Mouse (Mus musculus): ENCODE results near the gene Atp8b5. TPM values are rescaled to one million over a fixed set of nuclear protein-coding genes. Genes with fewer than 3 reads are reported as not detected.

Gene Atp8b5
- polyA plus RNA-seq, 1 experiment from 2014 or later = 0.43 TPM

GRCm38 (mm10) chr4:43248026-43248425 is 18.9 kb upstream of the Atp8b5 start:
- H3K9ac ChIP-seq (ENCODE audit: low read depth, low read length) = no peak overlapping the region
- no peak overlapping the region for H3K4me2 ChIP-seq (replicated peaks; ENCODE audit: low read depth, low read length)
- H3K4me1 ChIP-seq (ENCODE audit: control insufficient read depth, insufficient read depth, low read length) = no peaks in the 10 kb centered on the region
- no peaks in the 10 kb centered on the region for H3K9me3 ChIP-seq (ENCODE audit: control insufficient read depth, low read length)
- H3K4me3 ChIP-seq (ENCODE audit: low read length) = no peak overlapping the region
- no peak for ATAC-seq (ENCODE audit: low FRiP score, low TSS enrichment)
- H3K36me3 ChIP-seq (ENCODE audit: control insufficient read depth, insufficient read depth, low read length) = peaks cover 6% of the 10 kb centered on the region; the same call in 1 of the 2 replicates
- WGBS = 76% methylated on average over 7 of the region's 7 CpGs
- H3K27ac ChIP-seq (ENCODE audit: low read depth, low read length) = no peak overlapping the region
- no peaks in the 10 kb centered on the region for H3K27me3 ChIP-seq (ENCODE audit: control insufficient read depth, insufficient read depth, low read length)

DNA sequence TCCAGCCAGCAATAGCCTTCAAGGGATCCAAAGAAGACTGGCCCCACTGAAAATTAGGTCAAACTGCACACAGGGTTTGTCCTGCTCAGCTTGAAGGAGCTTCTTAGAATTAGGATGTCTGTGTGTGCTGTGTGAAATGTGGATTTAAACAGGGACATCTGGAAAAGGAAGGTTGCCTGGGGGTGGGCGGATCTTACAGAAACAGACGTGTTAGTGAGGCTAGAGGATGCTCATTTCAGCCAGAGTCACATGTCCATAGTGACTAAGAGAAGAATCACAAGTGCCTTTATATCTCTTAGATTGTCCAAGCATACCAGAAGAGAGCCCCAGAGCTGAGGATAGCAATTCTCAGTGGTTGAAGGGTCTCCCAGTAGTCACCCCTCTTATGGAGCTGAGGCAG is 18.1 kb upstream of the Atp8b5 start:
- Histone ChIP-seq H3K4me1 (ENCODE audit: control insufficient read depth, insufficient read depth, low read length) (no peaks in the 10 kb centered on the region), H3K36me3 (ENCODE audit: control insufficient read depth, insufficient read depth, low read length) (peaks cover 6% of the 10 kb centered on the region; the same call in 1 of the 2 replicates), H3K27ac (ENCODE audit: low read depth, low read length) (no peak overlapping the region), H3K4me2 (replicated peaks; ENCODE audit: low read depth, low read length) (no peak overlapping the region), H3K27me3 (ENCODE audit: control insufficient read depth, insufficient read depth, low read length) (no peaks in the 10 kb centered on the region), H3K9ac (ENCODE audit: low read depth, low read length) (no peak overlapping the region), H3K9me3 (ENCODE audit: control insufficient read depth, low read length) (no peaks in the 10 kb centered on the region), H3K4me3 (ENCODE audit: low read length) (no peak overlapping the region)
- no peak for ATAC-seq (ENCODE audit: low FRiP score, low TSS enrichment)
- WGBS = 82% methylated on average over 2 of the region's 2 CpGs

DNA sequence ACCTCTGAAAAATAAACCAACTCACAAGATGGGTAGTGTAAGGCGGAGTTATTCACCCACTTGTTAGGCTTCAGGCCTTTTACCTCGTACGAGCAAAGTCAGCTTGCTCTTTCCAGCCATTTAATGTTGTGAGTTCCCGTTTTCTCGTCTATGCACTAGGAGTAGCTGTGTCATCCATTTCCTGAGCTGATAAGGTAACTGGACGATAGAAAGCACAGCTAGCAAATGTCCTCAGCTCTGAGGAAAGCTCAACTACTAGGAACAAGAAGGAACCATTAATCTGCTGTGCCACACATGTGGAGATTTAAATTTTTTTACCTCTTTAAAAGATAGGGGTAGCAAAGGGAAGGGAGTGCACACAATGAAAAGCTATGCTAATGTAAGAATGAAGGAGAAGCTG is 15.7 kb upstream of the Atp8b5 start:
- peaks cover 6% of the 10 kb centered on the region; the same call in 1 of the 2 replicates for H3K36me3 ChIP-seq (ENCODE audit: control insufficient read depth, insufficient read depth, low read length)
- no peaks in the 10 kb centered on the region for H3K9me3 ChIP-seq (ENCODE audit: control insufficient read depth, low read length)
- no peak overlapping the region for H3K4me3 ChIP-seq (ENCODE audit: low read length)
- WGBS = 79% methylated on average over 6 of the region's 6 CpGs
- no peaks in the 10 kb centered on the region for H3K27me3 ChIP-seq (ENCODE audit: control insufficient read depth, insufficient read depth, low read length)
- ATAC-seq (ENCODE audit: low FRiP score, low TSS enrichment) = no peak
- no peak overlapping the region for H3K27ac ChIP-seq (ENCODE audit: low read depth, low read length)
- H3K4me2 ChIP-seq (replicated peaks; ENCODE audit: low read depth, low read length) = no peak overlapping the region
- H3K9ac ChIP-seq (ENCODE audit: low read depth, low read length) = no peak overlapping the region
- no peaks in the 10 kb centered on the region for H3K4me1 ChIP-seq (ENCODE audit: control insufficient read depth, insufficient read depth, low read length)

DNA sequence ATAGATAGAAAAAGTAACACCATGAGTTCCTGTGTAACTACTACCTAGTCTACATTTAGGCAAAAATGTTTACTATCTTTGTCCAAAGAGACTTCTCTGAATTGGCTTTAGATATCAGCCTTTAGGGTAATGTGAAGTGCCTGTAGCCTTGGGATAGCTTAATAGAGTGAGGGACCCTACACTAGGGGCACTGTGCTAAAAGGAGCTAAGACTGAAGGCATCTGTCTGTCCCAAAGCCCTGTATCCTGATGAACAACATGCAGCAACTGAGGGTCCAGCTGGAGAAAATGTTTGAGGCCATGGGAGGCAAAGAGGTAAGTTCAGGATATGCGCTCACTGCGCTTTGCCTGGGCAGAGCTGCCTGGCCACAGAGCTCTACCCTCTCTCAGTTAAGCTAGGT is 9.9 kb upstream of the Atp8b5 start:
- no peak overlapping the region for H3K9ac ChIP-seq (ENCODE audit: low read depth, low read length)
- H3K9me3 ChIP-seq (ENCODE audit: control insufficient read depth, low read length) = no peaks in the 10 kb centered on the region
- no peak overlapping the region for H3K4me3 ChIP-seq (ENCODE audit: low read length)
- no peak for ATAC-seq (ENCODE audit: low FRiP score, low TSS enrichment)
- no peaks in the 10 kb centered on the region for H3K4me1 ChIP-seq (ENCODE audit: control insufficient read depth, insufficient read depth, low read length)
- WGBS = 97% methylated on average over 2 of the region's 2 CpGs
- H3K4me2 ChIP-seq (replicated peaks; ENCODE audit: low read depth, low read length) = no peak overlapping the region
- no peak overlapping the region for H3K27ac ChIP-seq (ENCODE audit: low read depth, low read length)
- H3K36me3 ChIP-seq (ENCODE audit: control insufficient read depth, insufficient read depth, low read length) = no peaks in the 10 kb centered on the region
- H3K27me3 ChIP-seq (ENCODE audit: control insufficient read depth, insufficient read depth, low read length) = no peaks in the 10 kb centered on the region

DNA sequence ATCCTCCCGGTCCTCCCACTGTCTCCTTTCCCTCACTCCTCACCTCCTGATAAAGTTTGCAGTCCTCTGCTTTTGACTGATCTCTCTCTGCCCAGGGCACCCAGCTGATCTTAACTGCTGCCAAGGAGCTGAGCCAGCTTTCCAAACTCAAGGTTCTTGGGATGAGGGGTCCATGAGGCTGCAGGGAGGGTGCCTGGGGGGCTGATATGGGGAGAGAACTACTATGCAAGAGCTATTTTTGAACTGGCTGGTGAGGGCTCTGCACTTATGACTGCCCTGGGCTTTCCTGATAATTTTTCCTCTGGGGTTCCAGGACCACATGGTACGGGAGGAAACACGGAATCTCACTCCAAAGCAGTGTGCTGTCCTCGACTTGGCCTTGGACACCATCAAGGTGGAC is 8.4 kb upstream of the Atp8b5 start:
- no peaks in the 10 kb centered on the region for H3K4me1 ChIP-seq (ENCODE audit: control insufficient read depth, insufficient read depth, low read length)
- no peak overlapping the region for H3K4me2 ChIP-seq (replicated peaks; ENCODE audit: low read depth, low read length)
- WGBS = 78% methylated on average over 4 of the region's 4 CpGs
- H3K9me3 ChIP-seq (ENCODE audit: control insufficient read depth, low read length) = no peaks in the 10 kb centered on the region
- H3K36me3 ChIP-seq (ENCODE audit: control insufficient read depth, insufficient read depth, low read length) = no peaks in the 10 kb centered on the region
- H3K27ac ChIP-seq (ENCODE audit: low read depth, low read length) = no peak overlapping the region
- no peak overlapping the region for H3K9ac ChIP-seq (ENCODE audit: low read depth, low read length)
- no peak for ATAC-seq (ENCODE audit: low FRiP score, low TSS enrichment)
- no peak overlapping the region for H3K4me3 ChIP-seq (ENCODE audit: low read length)
- H3K27me3 ChIP-seq (ENCODE audit: control insufficient read depth, insufficient read depth, low read length) = no peaks in the 10 kb centered on the region

DNA sequence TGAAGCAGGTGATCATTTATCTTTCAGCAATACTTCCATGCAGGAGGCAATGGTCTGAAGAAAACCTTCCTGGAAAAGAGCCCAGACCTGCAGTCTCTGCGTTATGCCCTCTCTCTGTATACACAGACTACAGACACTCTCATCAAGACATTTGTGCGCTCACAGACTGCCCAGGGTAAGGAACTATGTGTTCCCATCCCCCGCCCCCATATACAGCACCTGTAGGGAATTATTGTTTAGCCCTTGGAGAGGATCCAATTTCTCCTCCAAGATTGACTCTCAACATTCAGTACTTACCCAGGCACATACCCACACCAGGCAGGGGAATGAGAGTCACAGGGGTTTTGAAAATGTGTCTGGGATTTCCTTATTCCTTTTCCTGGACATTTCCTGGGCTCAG is 7.5 kb upstream of the Atp8b5 start:
- no peaks in the 10 kb centered on the region for H3K27me3 ChIP-seq (ENCODE audit: control insufficient read depth, insufficient read depth, low read length)
- H3K4me1 ChIP-seq (ENCODE audit: control insufficient read depth, insufficient read depth, low read length) = no peaks in the 10 kb centered on the region
- no peak overlapping the region for H3K4me3 ChIP-seq (ENCODE audit: low read length)
- H3K9me3 ChIP-seq (ENCODE audit: control insufficient read depth, low read length) = no peaks in the 10 kb centered on the region
- ATAC-seq (ENCODE audit: low FRiP score, low TSS enrichment) = no peak
- H3K36me3 ChIP-seq (ENCODE audit: control insufficient read depth, insufficient read depth, low read length) = no peaks in the 10 kb centered on the region
- H3K9ac ChIP-seq (ENCODE audit: low read depth, low read length) = no peak overlapping the region
- H3K4me2 ChIP-seq (replicated peaks; ENCODE audit: low read depth, low read length) = no peak overlapping the region
- no peak overlapping the region for H3K27ac ChIP-seq (ENCODE audit: low read depth, low read length)
- WGBS = 80% methylated on average over 3 of the region's 3 CpGs

DNA sequence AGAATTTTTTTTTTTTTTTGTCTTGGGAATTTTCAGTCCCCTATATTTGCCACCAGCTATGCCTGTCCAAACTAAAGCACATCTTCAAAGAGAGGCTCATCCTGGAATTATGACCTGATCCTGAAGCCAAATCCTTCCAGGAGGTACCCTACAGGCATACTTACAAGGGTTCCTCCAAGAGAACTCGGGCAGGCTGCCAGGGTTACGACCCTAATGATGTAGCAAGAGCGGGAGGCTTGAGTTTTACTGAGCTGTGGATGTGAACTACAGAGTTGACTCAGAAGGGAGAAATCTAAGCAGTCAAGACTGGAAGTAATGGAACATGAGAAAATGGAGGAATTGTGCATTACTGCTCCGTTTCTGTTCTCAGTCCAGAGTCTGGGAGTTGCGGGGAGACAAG is 6.9 kb upstream of the Atp8b5 start:
- ATAC-seq (ENCODE audit: low FRiP score, low TSS enrichment) = no peak
- no peak overlapping the region for H3K9ac ChIP-seq (ENCODE audit: low read depth, low read length)
- WGBS = 43% methylated on average over 5 of the region's 5 CpGs
- no peaks in the 10 kb centered on the region for H3K4me1 ChIP-seq (ENCODE audit: control insufficient read depth, insufficient read depth, low read length)
- no peak overlapping the region for H3K4me2 ChIP-seq (replicated peaks; ENCODE audit: low read depth, low read length)
- no peaks in the 10 kb centered on the region for H3K36me3 ChIP-seq (ENCODE audit: control insufficient read depth, insufficient read depth, low read length)
- H3K27ac ChIP-seq (ENCODE audit: low read depth, low read length) = no peak overlapping the region
- no peaks in the 10 kb centered on the region for H3K9me3 ChIP-seq (ENCODE audit: control insufficient read depth, low read length)
- no peak overlapping the region for H3K4me3 ChIP-seq (ENCODE audit: low read length)
- no peaks in the 10 kb centered on the region for H3K27me3 ChIP-seq (ENCODE audit: control insufficient read depth, insufficient read depth, low read length)

GRCm38 (mm10) chr4:43262821-43263220 is 4.1 kb upstream of the Atp8b5 start:
- Histone ChIP-seq H3K9ac (ENCODE audit: low read depth, low read length) (no peak overlapping the region), H3K27me3 (ENCODE audit: control insufficient read depth, insufficient read depth, low read length) (no peaks in the 10 kb centered on the region), H3K9me3 (ENCODE audit: control insufficient read depth, low read length) (no peaks in the 10 kb centered on the region), H3K4me3 (ENCODE audit: low read length) (no peak overlapping the region), H3K27ac (ENCODE audit: low read depth, low read length) (no peak overlapping the region), H3K4me1 (ENCODE audit: control insufficient read depth, insufficient read depth, low read length) (no peaks in the 10 kb centered on the region), H3K36me3 (ENCODE audit: control insufficient read depth, insufficient read depth, low read length) (no peaks in the 10 kb centered on the region), H3K4me2 (replicated peaks; ENCODE audit: low read depth, low read length) (no peak overlapping the region)
- ATAC-seq (ENCODE audit: low FRiP score, low TSS enrichment) = no peak
- 87% methylated on average over 6 of the region's 6 CpGs for WGBS

DNA sequence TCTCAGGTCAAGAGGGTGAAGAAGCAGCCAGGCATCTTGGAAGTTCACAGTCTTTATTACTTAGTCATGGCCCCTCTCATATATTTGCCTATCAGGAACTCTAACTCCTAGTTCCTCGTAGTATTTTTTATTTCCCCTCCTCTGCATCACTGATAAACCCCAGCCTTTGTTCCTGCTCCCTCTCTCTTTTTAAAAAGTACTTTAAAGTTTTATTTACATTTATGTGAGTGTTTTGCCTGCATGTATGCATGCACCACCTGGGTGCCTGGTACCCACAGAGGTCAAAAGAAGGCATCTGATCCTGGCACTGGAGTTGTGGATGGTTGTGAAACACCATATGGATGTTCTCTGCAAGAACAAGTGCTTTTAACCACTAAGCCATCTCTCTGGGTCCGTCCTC is 813 bp upstream of the Atp8b5 start:
- H3K4me3 ChIP-seq (ENCODE audit: low read length) = no peak overlapping the region

DNA sequence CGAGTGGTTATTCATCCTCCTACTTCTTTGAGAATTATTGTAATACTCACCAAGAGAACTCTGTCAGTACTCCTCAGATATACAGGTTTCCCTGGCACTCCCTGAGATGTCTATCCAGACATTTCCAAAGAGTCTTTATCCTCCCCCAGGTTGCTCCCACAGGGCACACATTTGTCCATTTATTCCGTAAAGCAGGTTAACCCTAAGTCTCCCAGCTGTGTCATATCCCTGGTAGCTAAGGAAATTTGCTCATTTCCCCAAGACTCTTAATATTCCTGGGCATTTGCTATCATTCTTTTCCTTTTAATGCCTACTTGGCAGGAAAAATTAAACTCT is 332 bp downstream of the Atp8b5 start:
- 13% methylated on average over 2 of the region's 2 CpGs for WGBS
- H3K9me3 ChIP-seq (ENCODE audit: control insufficient read depth, low read length) = no peaks in the 10 kb centered on the region
- H3K4me1 ChIP-seq (ENCODE audit: control insufficient read depth, insufficient read depth, low read length) = no peaks in the 10 kb centered on the region
- H3K4me3 ChIP-seq (ENCODE audit: low read length) = peak overlapping the region; percentile 38; the same call in 1 of the 2 replicates
- H3K27ac ChIP-seq (ENCODE audit: low read depth, low read length) = no peak overlapping the region
- no peak for ATAC-seq (ENCODE audit: low FRiP score, low TSS enrichment)
- no peaks in the 10 kb centered on the region for H3K27me3 ChIP-seq (ENCODE audit: control insufficient read depth, insufficient read depth, low read length)
- no peaks in the 10 kb centered on the region for H3K36me3 ChIP-seq (ENCODE audit: control insufficient read depth, insufficient read depth, low read length)
- H3K9ac ChIP-seq (ENCODE audit: low read depth, low read length) = no peak overlapping the region
- peak overlapping the region; percentile 64 for H3K4me2 ChIP-seq (replicated peaks; ENCODE audit: low read depth, low read length)

More for the DNA sequence above, 813 bp upstream of the Atp8b5 start:
- no peak overlapping the region for H3K4me2 ChIP-seq (replicated peaks; ENCODE audit: low read depth, low read length)
- H3K4me1 ChIP-seq (ENCODE audit: control insufficient read depth, insufficient read depth, low read length) = no peaks in the 10 kb centered on the region
- no peak overlapping the region for H3K27ac ChIP-seq (ENCODE audit: low read depth, low read length)
- no peak for ATAC-seq (ENCODE audit: low FRiP score, low TSS enrichment)
- H3K9me3 ChIP-seq (ENCODE audit: control insufficient read depth, low read length) = no peaks in the 10 kb centered on the region
- H3K9ac ChIP-seq (ENCODE audit: low read depth, low read length) = no peak overlapping the region
- WGBS = 52% methylated on average over 2 of the region's 2 CpGs
- H3K36me3 ChIP-seq (ENCODE audit: control insufficient read depth, insufficient read depth, low read length) = no peaks in the 10 kb centered on the region
- H3K27me3 ChIP-seq (ENCODE audit: control insufficient read depth, insufficient read depth, low read length) = no peaks in the 10 kb centered on the region

Measured in kidney, embryonic 14.5 days (tissue).